8 mouse cellular contexts compared by ENCODE assay signal in the genomic region with DNA sequence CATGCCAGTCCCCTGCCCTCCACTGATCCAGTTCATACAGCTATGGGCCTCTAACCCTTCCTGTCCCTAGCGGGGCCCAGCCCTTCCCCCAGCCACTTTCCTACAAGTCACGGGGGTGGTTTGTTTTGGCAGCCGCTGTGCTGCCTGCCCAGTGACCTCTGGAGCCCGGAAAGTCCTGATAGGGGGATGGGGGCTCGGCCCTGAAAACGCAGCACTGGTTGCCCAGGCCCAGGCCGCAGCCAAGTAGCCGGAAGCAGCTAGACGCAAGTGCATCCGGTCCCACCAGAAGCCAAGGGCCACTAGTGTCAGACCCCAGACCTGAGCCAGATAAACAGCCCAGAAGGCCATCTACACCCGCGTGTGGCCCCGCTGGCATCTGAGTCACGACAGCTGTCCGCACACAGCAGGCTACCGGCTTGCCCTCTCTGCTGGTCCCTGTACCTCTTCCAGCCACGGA. TPM values are rescaled to one million over a fixed set of nuclear protein-coding genes. Genes with fewer than 3 reads are reported as not detected.
A peak's percentile ranks its signal among the peaks of the same experiment; 100 is the strongest.
DNase-seq lines count a peak whose midpoint lies in the region; ATAC-seq lines count a peak whose summit lies in the region.

No protein-coding gene starts in this region.

- ATAC-seq in embryonic facial prominence, embryonic 14.5 days (ENCODE audit: low read depth): peak; percentile 8; the same call in 1 of the 2 replicates

- H3K4me2 ChIP-seq in embryonic facial prominence, embryonic 14.5 days (ENCODE audit: low read depth, low read length): peak overlapping the region; percentile 47

- no peak overlapping the region for H3K4me3 ChIP-seq in embryonic facial prominence, embryonic 14.5 days (ENCODE audit: low read depth, low read length)

- H3K27me3 ChIP-seq in embryonic facial prominence, embryonic 14.5 days (replicated peaks; ENCODE audit: control insufficient read depth, insufficient read depth, low read length): no peaks in the 10 kb centered on the region

- no peaks in the 10 kb centered on the region for H3K9me3 ChIP-seq in embryonic facial prominence, embryonic 14.5 days (ENCODE audit: control insufficient read depth, low read length)

- H3K9ac ChIP-seq in embryonic facial prominence, embryonic 14.5 days (ENCODE audit: low read depth, low read length): no peak overlapping the region

- 0 out of 2 replicates have a peak, but pooled peaks cover 4% of the 10 kb centered on the region for H3K4me1 ChIP-seq in embryonic facial prominence, embryonic 14.5 days (ENCODE audit: control insufficient read depth, insufficient read depth, low read length)

- peak; percentile 74 for DNase-seq in cerebellum, adult 11 months
- DNase-seq in cerebellum, postnatal 4 days (ENCODE audit: low spot score in 2 of 2): no peak
- DNase-seq in adrenal gland, adult 2 months: peak; percentile 86
- DNase-seq in embryonic facial prominence, embryonic 14.5 days (ENCODE audit: low spot score): peak; percentile 51
- DNase-seq in heart, postnatal 4 days: peak; percentile 85
- DNase-seq in liver (peak; percentile 70), adipocyte (ENCODE audit: low spot score) (no peak)
- peak; percentile 86 for DNase-seq in skeletal muscle tissue, adult 2 months (ENCODE audit: low read depth, low spot score)

- no peak overlapping the region for H3K27ac ChIP-seq in embryonic facial prominence, embryonic 14.5 days (replicated peaks; ENCODE audit: low read depth, low read length)

- WGBS in embryonic facial prominence, embryonic 14.5 days: 23% methylated on average over 16 of the region's 17 CpGs

- no peaks in the 10 kb centered on the region for H3K36me3 ChIP-seq in embryonic facial prominence, embryonic 14.5 days (ENCODE audit: control insufficient read depth, insufficient read depth, low read length)

RNA-seq across cellular contexts. Expression of gene Hpn, which starts 0.5 kb away (rescaled TPM):
- total RNA-seq in adrenal gland, adult 2 months (2021): 1 to 10 TPM; 1.3 to 2.6 TPM
- 1.2 and 2.4 TPM in 2 replicates for polyA plus RNA-seq in adrenal gland, adult 2 months (2012; rRNA removed)
- 4.4 and 4.9 TPM in 2 replicates for polyA plus RNA-seq in embryonic facial prominence, embryonic 14.5 days (2014; fragmentation: Nextera tagmentation; extraction: Ambion mirVana)
- 1 to 10 TPM; 2.2 to 2.6 TPM for total RNA-seq in heart, postnatal 4 days (2021)

RNA-seq across cellular contexts. Expression of gene Scn1b, which starts 11.2 kb away (rescaled TPM):
- 10 to 100 TPM; 10.8 to 27.8 TPM for total RNA-seq in adrenal gland, adult 2 months (2021)
- 30.5 and 61.1 TPM in 2 replicates for polyA plus RNA-seq in adrenal gland, adult 2 months (2012; rRNA removed)
- polyA plus RNA-seq in embryonic facial prominence, embryonic 14.5 days (2014; fragmentation: Nextera tagmentation; extraction: Ambion mirVana): 8.5 and 9.4 TPM in 2 replicates
- 10 to 100 TPM in 1 of 2 experiments, 1 to 10 TPM in 1; 8.2 to 10.4 TPM for total RNA-seq in heart, postnatal 4 days (2021)

RNA-seq across cellular contexts. Expression of gene Fxyd3, which starts 39.1 kb away (rescaled TPM):
- total RNA-seq in adrenal gland, adult 2 months (2021): 1 to 10 TPM; 1.3 to 3.4 TPM
- polyA plus RNA-seq in adrenal gland, adult 2 months (2012; rRNA removed): 0.04 and 0.73 TPM in 2 replicates
- polyA plus RNA-seq in embryonic facial prominence, embryonic 14.5 days (2014; fragmentation: Nextera tagmentation; extraction: Ambion mirVana): 48.8 and 71.7 TPM in 2 replicates
- 1 to 10 TPM; 2.0 to 3.5 TPM for total RNA-seq in heart, postnatal 4 days (2021)

RNA-seq across cellular contexts. Expression of gene Gramd1a, which starts 40.1 kb away (rescaled TPM):
- total RNA-seq in adrenal gland, adult 2 months (2021): 10 to 100 TPM; 38.5 to 50.1 TPM
- polyA plus RNA-seq in adrenal gland, adult 2 months (2012; rRNA removed): 208 and 246 TPM in 2 replicates
- 65.4 and 65.7 TPM in 2 replicates for polyA plus RNA-seq in embryonic facial prominence, embryonic 14.5 days (2014; fragmentation: Nextera tagmentation; extraction: Ambion mirVana)
- total RNA-seq in heart, postnatal 4 days (2021): 10 to 100 TPM; 32.9 to 36.0 TPM

RNA-seq across cellular contexts. Expression of gene Lgi4, which starts 56.5 kb away (rescaled TPM):
- 1 to 10 TPM; 2.2 to 6.5 TPM for total RNA-seq in adrenal gland, adult 2 months (2021)
- 3.3 and 6.2 TPM in 2 replicates for polyA plus RNA-seq in adrenal gland, adult 2 months (2012; rRNA removed)
- 0.86 and 1.6 TPM in 2 replicates for polyA plus RNA-seq in embryonic facial prominence, embryonic 14.5 days (2014; fragmentation: Nextera tagmentation; extraction: Ambion mirVana)
- 1 to 10 TPM in 1 of 2 experiments, under 1 TPM in 1; 0.95 to 1.4 TPM for total RNA-seq in heart, postnatal 4 days (2021)

Comparison
In these comparisons a context has a peak if more than half of its experiments do, and no peak if none do; other contexts are left out.
1. DNase-seq: peak in cerebellum, adult 11 months (single experiment), adrenal gland, adult 2 months (single experiment), embryonic facial prominence, embryonic 14.5 days (single experiment), heart, postnatal 4 days (single experiment), liver (single experiment) and skeletal muscle tissue, adult 2 months (single experiment); none in cerebellum, postnatal 4 days (0 of 2) and adipocyte (single experiment).